Mouse (Mus musculus) kidney, postnatal 10 days (tissue): Measurements from ENCODE around the gene Nxph1.
A peak's percentile ranks its signal among the peaks of the same experiment; 100 is the strongest.

ENCODE experiments used
- DNase-seq: peaks from one replicate; pipeline ENCODE4 v3.0.0; 2021; ENCODE audit warnings: mixed read lengths

Nxph1 gene

GRCm38 (mm10) chr6:9133589-9134279 lies 185.5 kb downstream of the Nxph1 start:
- no peak for DNase-seq

- no peak for DNase-seq
These were observed 199.7 kb downstream of the Nxph1 start for GRCm38 (mm10) chr6:9147966-9148365.

GRCm38 (mm10) chr6:9149791-9150190 lies 201.6 kb downstream of the Nxph1 start:
- DNase-seq: no peak

- DNase-seq: no peak
These were observed 211.0 kb downstream of the Nxph1 start for GRCm38 (mm10) chr6:9159191-9159590.

GRCm38 (mm10) chr6:9182477-9182876 lies 234.2 kb downstream of the Nxph1 start:
- no peak for DNase-seq

GRCm38 (mm10) chr6:9210730-9211129 lies 262.5 kb downstream of the Nxph1 start:
- no peak for DNase-seq

GRCm38 (mm10) chr6:9220724-9221453 lies 272.7 kb downstream of the Nxph1 start:
- DNase-seq: no peak

- DNase-seq: peak; percentile 49
These were observed 286.6 kb downstream of the Nxph1 start for GRCm38 (mm10) chr6:9234802-9235201.

- DNase-seq: no peak
These were observed 319.8 kb downstream of the Nxph1 start for GRCm38 (mm10) chr6:9267998-9268397.
